ENCODE assay signal across 14 mouse cellular contexts in genomic region chr1:192356231-192356630, GRCm38 (mm10).
"Had no signal": no experiment of that assay in that cellular context is flagged by ENCODE, and none has a peak within 500 bp of the region (broad histone marks: within the 10 kb centered on the region; RNA-seq: fewer than 3 reads in every experiment).

No protein-coding gene starts in this region.

- H3K27me3 ChIP-seq: limb, embryonic 12.5 days; midbrain, embryonic 13.5 days had no signal

- H3K4me2 ChIP-seq: limb, embryonic 12.5 days; midbrain, embryonic 13.5 days had no signal

- H3K9me3 ChIP-seq: limb, embryonic 12.5 days; midbrain, embryonic 13.5 days had no signal

- DNase-seq: kidney, postnatal 36 days; layer of hippocampus, adult 9-11 months; layer of hippocampus, postnatal 36 days; liver; lung, adult 2 months; lung, postnatal 36 days; right cerebral cortex, postnatal 14 days; thymus, adult 18-20 months; thymus, postnatal 14 days had no signal

- H3K4me3 ChIP-seq: limb, embryonic 12.5 days; midbrain, embryonic 13.5 days had no signal

- ATAC-seq: lung, postnatal 0 days; midbrain, embryonic 13.5 days had no signal

- H3K27ac ChIP-seq: kidney, postnatal 0 days; limb, embryonic 12.5 days; liver, embryonic 14.5 days; midbrain, embryonic 13.5 days had no signal

- H3K4me1 ChIP-seq: limb, embryonic 12.5 days; midbrain, embryonic 13.5 days had no signal

- H3K36me3 ChIP-seq: limb, embryonic 12.5 days; midbrain, embryonic 13.5 days had no signal

- H3K9ac ChIP-seq: limb, embryonic 12.5 days; liver, embryonic 14.5 days; midbrain, embryonic 13.5 days had no signal
